Mouse (Mus musculus) adrenal gland, postnatal 14 days (tissue): ENCODE measurements around the gene Fmn2. TPM values are rescaled to one million over a fixed set of nuclear protein-coding genes. Genes with fewer than 3 reads are reported as not detected.

Experiments
- DNase-seq: peaks from one replicate; pipeline ENCODE4 v3.0.0; 2021; ENCODE audit warnings: mixed read lengths
- total RNA-seq: library from RNA; stranded (reverse); gene quantifications from 2 replicates; pipeline ENCODE4 v1.2.3, GENCODE M21; 2021

The Fmn2 gene
- total RNA-seq, 1 experiment from 2014 or later: 3.6 TPM

DNA sequence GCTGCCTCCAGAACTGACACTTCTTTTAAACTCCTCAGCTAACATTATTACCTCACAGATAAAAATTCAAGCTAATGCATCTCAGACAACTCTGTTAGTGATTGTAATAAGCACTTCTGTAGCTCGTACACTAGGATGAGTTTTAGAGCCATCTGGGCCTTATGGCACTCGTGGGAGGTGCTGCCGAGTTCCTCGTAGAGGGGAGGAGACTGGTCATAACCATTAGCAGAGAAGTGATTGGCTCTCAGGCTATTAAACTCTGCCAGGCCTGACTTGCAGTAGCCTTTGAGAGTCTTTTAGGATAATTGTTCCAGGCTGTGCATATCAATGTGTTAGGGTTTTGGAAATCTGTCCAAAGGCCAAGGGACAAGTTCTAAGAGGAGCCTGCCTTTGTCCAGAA, 55.6 kb downstream of the Fmn2 start:
- DNase-seq: no peak

- DNase-seq: no peak
Measured at GRCm38 (mm10) chr1:174557841-174558240, 56.2 kb downstream of the Fmn2 start.

DNA sequence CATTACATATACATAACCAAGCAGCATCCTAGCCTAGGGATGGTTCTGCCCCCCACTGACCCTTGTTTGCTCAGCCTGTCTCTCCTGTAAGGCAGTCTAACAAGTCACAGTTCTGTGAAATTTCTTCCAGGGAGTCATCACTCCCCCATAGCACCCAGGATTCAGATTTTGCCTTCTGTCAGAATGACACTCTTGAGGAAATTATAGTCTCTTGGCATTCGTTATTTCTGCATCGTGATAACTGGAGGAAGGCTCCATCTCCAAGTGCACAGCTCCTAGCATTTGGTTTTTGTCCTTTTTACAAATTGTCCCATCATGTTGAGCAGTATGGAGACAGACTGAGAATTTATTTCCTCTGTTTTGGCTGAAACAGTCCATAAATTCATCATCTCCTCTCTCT, 56.9 kb downstream of the Fmn2 start:
- DNase-seq: no peak

DNA sequence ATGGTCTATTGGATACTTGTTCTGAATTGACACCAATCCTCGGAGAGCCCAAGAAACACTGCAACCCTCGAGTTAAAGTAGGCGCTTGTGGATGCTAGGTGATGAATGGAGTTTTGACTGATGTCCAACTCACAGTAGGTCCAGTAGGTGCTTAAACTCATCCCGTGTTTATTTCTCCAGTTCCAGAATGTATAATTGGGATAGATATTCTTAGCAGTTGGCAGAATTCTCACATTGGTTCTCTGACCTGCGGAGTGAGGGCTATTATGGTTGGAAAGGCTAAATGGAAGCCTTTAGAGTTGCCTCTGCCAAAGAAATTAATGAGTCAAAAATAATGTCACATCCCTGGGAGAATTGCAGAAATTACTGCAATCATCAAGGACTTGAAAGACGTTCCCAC, 62.9 kb downstream of the Fmn2 start:
- DNase-seq: no peak

- no peak for DNase-seq
Measured at GRCm38 (mm10) chr1:174568609-174569008, 67.0 kb downstream of the Fmn2 start.

- no peak for DNase-seq
Measured at GRCm38 (mm10) chr1:174592420-174592980, 90.9 kb downstream of the Fmn2 start.

DNA sequence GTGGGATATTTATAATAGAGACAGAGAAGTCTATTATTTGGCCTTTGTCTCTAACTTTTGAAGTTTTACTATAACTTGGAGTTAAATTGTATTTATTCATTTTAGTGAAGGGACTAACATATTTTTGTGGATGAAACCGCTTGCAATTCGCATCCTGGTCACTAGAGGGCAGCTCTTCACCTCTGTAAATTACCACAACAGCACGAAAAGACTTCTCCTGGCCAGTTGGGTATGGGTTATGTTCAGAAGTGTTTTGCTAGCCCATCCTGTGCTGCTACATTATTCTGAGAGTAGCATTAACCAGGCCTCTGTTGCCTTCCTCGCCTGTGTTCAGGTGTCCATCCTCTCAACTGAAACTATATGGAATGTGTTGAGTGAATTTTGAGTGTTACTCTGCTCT, 93.4 kb downstream of the Fmn2 start:
- DNase-seq: peak; percentile 58

DNA sequence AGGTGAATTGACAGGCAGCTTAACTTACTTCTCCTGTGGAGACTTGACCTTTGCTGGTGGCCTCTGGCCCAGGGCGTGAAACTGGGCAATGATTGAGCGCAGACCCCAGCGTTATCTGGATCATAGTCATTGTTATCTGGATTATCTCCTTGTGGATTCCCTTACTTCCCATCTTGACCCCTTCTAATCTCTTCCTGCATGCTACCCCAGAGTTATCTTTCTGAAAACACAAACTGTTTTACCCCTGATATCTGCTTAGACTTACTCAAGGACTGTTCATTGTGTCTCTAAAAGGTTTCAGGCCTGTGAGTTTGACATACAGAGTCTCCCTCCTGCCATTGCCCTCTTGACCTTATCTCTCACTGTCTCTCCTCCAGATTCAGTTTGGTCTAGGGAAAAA, 95.9 kb downstream of the Fmn2 start:
- no peak for DNase-seq

- no peak for DNase-seq
Measured at GRCm38 (mm10) chr1:174598226-174598625, 96.6 kb downstream of the Fmn2 start.

GRCm38 (mm10) chr1:174600041-174600440, 98.4 kb downstream of the Fmn2 start:
- no peak for DNase-seq

DNA sequence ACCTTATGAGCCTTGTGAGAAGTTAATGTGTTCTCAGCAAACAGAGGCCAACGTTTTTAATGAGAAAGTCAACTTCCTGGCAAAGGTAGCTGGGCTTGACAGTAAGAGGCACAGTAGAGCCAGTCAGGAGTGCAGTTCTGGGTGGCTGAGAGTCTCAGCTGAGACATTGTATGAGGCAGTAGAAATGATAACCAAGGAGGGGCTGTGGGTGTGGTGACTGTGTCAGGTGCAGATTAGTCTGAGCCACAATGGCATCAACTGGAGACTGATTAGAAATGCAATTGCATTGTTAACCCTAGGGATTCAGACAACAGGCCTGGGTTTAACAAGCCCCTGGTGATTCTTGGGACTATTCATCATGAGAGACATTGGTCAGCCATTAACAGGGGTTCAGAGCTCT, 99.0 kb downstream of the Fmn2 start:
- no peak for DNase-seq

DNA sequence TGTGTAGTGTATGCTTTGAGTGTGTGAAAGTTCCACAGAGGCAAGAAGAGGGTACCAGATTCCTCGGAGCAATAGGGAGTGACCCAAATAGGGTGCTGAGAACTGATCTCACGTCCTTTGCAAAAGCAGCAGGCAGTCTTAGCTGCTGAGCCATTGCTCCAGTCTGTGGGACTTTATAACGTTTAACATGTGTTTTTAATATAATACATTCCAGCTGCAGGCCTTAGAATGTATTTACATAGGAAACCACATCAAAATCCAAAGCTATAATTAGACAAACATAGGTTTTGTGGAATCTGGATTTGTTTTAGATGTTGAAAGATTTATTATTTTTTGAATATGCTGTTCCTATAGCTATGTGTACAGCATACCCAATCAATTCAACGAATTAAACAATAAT, 115.7 kb downstream of the Fmn2 start:
- no peak for DNase-seq

GRCm38 (mm10) chr1:174621512-174621911, 119.9 kb downstream of the Fmn2 start:
- peak; percentile 9 for DNase-seq

- peak; percentile 35 for DNase-seq
Measured at GRCm38 (mm10) chr1:174623054-174623453, 121.4 kb downstream of the Fmn2 start.

DNA sequence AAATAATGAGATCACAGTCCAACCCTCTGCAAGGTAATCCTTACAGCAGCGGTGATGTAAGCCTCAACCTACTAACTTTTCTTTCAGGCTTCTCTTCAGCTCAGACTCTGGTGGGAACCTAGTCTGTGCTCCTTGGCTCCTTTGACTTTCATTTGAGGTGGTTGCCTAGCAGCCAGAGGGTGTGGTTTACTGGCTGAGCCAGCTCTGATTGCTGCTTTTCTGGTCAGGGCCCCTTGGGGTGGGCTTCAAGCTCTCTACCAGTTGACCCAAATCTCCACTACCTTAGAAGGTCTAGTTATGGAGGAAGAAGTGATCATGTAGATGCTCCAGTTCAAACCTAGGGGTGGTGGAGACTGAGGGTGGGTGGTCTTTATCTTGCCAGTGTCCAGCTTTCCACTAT, 128.4 kb downstream of the Fmn2 start:
- no peak for DNase-seq

GRCm38 (mm10) chr1:174636291-174636690, 134.7 kb downstream of the Fmn2 start:
- DNase-seq: no peak

DNA sequence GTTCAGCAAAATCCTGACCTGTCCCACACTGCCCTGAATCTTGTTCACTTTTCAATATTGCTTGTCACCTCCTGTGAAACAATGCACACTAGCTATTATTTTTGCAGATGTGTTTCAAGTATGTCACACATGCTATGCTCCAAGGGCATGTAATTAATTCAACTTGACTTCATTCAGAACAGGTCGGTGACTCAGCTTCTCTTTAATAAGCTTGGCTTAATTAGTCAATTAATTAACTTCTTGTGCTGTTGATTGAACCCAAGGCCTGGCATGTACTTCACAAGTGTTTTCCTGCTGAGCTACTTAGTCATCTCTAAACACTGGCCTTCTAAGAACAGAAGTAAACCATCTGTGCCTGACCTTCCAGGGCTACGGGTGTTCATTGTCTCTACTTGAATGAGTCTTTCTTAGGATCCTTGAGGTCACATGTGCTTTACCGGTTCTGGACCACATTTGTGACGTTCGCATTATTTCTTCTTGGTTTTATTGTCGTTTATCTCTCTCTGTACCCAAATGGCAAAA, 136.0 kb downstream of the Fmn2 start:
- no peak for DNase-seq

DNA sequence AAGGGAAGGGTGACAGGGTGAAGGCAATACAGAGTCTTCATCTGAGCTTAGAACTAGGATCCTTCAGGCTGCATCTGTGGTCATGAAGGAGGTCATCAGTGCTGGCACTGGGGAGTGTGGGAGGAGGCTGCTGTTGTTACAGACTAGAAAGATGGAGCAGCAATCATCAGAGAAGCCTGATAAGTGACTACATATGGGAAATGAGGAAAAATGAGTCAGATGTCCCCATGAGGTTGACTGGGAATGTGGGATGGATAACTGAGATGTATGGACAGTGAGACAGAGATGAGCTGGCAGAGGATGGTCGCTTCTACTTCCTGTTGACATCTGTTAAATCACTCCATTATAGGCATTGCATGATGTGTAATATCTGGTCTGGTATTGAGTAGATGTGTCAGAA, 139.3 kb downstream of the Fmn2 start:
- no peak for DNase-seq

GRCm38 (mm10) chr1:174643431-174644010, 141.9 kb downstream of the Fmn2 start:
- DNase-seq: no peak

DNA sequence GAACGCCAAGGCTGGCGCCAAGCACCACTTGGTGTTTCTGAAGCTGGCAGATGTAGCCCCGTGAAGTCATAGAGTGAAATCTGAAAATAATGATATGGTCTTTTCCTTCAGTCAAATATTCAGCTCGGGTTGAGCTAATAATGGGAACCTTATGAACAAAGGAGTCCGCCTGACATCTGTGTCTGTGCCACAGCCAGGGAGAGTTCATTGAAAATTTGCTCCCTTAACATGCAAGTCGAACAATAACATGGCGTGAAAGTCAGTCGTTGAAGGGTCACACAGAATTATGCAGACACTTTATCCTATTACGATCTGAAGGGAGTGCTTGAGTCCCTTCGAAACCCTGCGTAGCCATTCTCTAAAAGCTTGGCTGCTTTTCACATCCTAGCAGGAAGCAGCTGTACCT, 147.8 kb downstream of the Fmn2 start:
- DNase-seq: no peak

GRCm38 (mm10) chr1:174654565-174654964, 152.9 kb downstream of the Fmn2 start:
- no peak for DNase-seq

GRCm38 (mm10) chr1:174655354-174655753, 153.7 kb downstream of the Fmn2 start:
- DNase-seq: no peak

DNA sequence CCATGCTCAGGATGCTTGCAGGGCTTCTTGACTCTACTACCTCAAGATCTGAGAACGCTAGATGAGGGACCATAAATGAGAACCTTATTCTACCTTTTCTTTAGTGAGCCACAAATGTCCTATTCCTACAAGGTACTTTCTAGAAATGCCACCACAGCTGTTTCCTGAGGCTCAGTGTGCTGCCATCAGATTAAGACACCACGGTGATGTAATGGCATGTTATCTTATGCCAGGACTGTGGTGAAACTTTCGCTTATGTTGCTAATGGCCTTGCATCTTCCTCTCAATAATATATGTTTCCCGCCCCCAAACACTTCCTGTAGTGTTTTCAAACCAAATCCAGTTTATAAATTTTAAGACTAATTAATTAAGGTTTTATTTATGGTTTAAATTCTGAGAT, 154.9 kb downstream of the Fmn2 start:
- DNase-seq: no peak

GRCm38 (mm10) chr1:174659459-174660223, 158.0 kb downstream of the Fmn2 start:
- DNase-seq: no peak
